Mouse (Mus musculus) frontal cortex, adult (tissue): ENCODE data around the gene Asl.

Experiments used
- ATAC-seq: cut with Nextera tagmentation; 2 replicates; pipeline ENCODE4 v1.9.2; 2017; ENCODE audit warnings: mild to moderate bottlenecking, moderate library complexity, mixed read lengths; ENCODE audit not compliant: low TSS enrichment

Gene Asl

GRCm38 (mm10) chr5:130007344-130007743 is 21.7 kb downstream of the Asl start:
- no peak for ATAC-seq

GRCm38 (mm10) chr5:130003229-130003628 is 25.8 kb downstream of the Asl start:
- ATAC-seq: no peak

GRCm38 (mm10) chr5:130002301-130003146 is 26.5 kb downstream of the Asl start, which contains the start of gene Gusb:
Gusb (minus strand) TSS chr5:130003049.
- peak; percentile 86 for ATAC-seq

GRCm38 (mm10) chr5:130001356-130001987 is 27.6 kb downstream of the Asl start:
- ATAC-seq: no peak

GRCm38 (mm10) chr5:130000735-130001134 is 28.3 kb downstream of the Asl start:
- ATAC-seq: no peak

- ATAC-seq: no peak
Measured at GRCm38 (mm10) chr5:129999097-129999496, 29.9 kb downstream of the Asl start.

GRCm38 (mm10) chr5:129997700-129998099 is 31.3 kb downstream of the Asl start:
- no peak for ATAC-seq

- no peak for ATAC-seq
Measured at GRCm38 (mm10) chr5:129994989-129995388, 34.1 kb downstream of the Asl start.

- no peak for ATAC-seq
Measured at GRCm38 (mm10) chr5:129993374-129993773, 35.7 kb downstream of the Asl start.

GRCm38 (mm10) chr5:129991898-129992297 is 37.1 kb downstream of the Asl start:
- ATAC-seq: no peak

GRCm38 (mm10) chr5:129989376-129989775 is 39.7 kb downstream of the Asl start:
- ATAC-seq: no peak

GRCm38 (mm10) chr5:129980216-129980615 is 48.8 kb downstream of the Asl start:
- ATAC-seq: no peak

- no peak for ATAC-seq
Measured at GRCm38 (mm10) chr5:129978608-129979007, 50.4 kb downstream of the Asl start.

- no peak for ATAC-seq
Measured at GRCm38 (mm10) chr5:129977768-129978167, 51.3 kb downstream of the Asl start.

- no peak for ATAC-seq
Measured at GRCm38 (mm10) chr5:129974866-129975311, 54.2 kb downstream of the Asl start.

GRCm38 (mm10) chr5:129974354-129974753 is 54.7 kb downstream of the Asl start:
- no peak for ATAC-seq

GRCm38 (mm10) chr5:129971491-129971890 is 57.6 kb downstream of the Asl start:
- no peak for ATAC-seq

- ATAC-seq: no peak
Measured at GRCm38 (mm10) chr5:129968417-129968816, 60.6 kb downstream of the Asl start.

GRCm38 (mm10) chr5:129966448-129966847 is 62.6 kb downstream of the Asl start:
- no peak for ATAC-seq

- ATAC-seq: no peak
Measured at GRCm38 (mm10) chr5:129963224-129963623, 65.8 kb downstream of the Asl start.
